Mouse (Mus musculus): Measurements from ENCODE around the gene Olfr1019. TPM values are rescaled to one million over a fixed set of nuclear protein-coding genes. Genes with fewer than 3 reads are reported as not detected.

Olfr1019 gene
- not detected for total RNA-seq (2023)

DNA sequence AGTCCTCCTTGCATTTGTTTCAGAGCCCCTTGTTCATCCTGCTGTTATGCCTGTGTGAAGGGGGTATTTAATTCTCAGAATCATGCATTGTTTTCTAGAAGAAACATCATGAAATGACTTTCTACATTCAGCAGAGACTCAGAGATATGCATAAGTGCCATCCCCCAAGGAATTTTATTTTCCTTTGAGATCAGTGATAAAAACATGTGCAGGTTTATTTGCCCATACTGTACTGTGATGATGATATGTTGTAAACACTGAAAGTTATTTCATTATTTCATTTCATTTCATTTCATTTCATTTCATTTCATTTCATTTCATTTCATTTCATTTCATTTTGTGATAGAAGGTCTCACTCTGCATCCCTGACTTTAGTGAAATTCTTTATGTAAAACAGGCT is at the start of gene Olfr1019:
TSS of gene Olfr1019 (minus strand) at position 101 of the 400 bp plus-strand sequence.

DNA sequence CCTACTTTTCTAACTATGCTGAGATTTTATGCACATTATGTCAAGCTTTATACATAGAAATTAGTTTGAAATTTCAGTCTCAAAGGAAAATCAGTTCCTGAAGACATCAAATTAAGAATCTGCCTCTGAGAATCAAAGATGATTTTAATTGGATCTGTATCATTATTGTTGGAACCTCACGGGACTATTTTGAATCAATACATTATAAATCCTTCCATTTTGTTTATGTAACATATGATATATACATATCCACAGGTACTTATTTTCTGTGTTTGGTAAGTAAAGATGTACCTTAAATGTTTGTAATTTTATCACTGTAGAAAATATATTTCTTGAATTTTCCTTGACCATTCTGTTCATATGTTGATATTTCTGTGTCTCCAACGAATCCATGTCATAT is 40.1 kb upstream of the Olfr1019 start, which contains the start of gene Olfr1023:
TSS of gene Olfr1023 (plus strand) at position 301 of the 400 bp plus-strand sequence.

DNA sequence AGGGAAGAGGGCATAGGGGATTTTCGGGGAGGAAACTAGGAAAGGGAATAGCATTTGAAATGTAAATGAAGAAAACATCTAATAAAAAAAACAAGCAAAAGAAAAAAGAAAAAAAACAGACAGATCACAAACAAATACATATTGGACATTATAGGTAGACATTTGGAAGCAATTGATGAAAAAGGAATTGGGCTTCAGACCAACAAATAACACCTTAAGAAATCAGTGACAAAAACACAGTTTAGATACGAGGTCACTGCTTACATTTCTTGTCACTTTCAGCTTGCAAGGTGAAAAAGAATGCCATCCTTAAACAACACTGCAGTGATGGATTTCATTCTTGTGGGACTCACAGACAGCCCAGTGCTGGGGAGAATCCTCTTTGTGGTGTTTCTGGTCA is 23.0 kb upstream of the Olfr1019 start, which contains the start of gene Olfr1022:
TSS of gene Olfr1022 (plus strand) at position 301 of the 400 bp plus-strand sequence.

DNA sequence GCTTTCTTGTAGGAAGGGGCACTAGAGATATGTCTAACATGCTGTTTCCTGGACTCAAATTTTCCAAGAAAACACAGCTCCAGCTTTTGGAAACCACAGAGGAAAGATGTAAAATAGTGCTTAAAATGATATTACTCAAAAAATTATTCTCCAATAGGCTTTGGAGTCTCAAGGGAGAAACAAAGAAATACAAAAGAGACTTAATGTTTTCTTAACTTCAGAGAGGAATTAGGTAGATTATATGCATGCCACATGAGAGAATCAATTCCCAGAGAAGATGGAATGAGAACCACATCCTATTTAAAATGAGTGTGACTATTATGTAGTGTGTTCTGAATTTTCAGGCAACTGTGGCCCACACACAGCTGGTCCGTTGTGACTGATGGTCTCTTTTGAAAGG is 1.4 kb upstream of the Olfr1019 start, which contains the start of gene Olfr1020:
TSS of gene Olfr1020 (plus strand) at position 301 of the 400 bp plus-strand sequence.

DNA sequence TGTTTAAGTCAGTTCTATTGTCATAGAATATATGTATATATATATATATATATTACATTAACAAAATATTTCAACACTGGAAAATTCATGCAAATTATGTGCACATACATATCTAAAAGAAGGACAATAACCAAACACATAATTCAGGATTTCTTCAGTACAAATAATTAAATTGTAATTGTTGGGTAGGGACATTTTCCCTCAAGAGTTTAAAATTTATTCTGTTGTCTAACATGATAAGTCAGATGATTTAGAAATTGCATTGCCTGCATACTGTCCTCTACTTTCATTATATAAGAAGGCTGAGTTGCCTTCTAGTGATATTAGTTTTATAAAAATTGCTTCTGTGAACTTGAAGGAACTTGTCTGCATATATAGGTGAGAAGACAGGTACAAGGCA is 27.1 kb downstream of the Olfr1019 start, which contains the start of gene Olfr1018:
TSS of gene Olfr1018 (plus strand) at position 301 of the 400 bp plus-strand sequence.

DNA sequence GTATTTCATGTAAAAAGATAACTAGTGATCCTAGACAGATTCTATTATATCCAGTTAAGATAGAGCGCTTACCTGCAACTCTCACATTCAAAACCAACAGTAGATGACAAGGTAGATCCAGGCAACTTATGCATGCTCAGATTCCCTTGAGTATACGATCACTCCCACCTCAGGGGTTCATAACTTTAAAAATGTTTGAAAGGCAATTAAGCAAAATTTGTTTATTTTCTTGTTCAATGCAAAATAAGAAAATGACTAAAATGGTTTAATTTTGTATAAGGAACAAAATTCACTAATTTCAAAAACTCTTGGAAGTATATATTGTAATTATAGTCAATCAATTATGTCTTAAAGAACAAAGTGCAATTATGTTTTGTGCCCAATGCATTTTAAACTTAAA is 42.8 kb downstream of the Olfr1019 start, which contains the start of gene Olfr1016:
TSS of gene Olfr1016 (minus strand) at position 101 of the 400 bp plus-strand sequence.

Other genes with a start within 250 kb of the Olfr1019 start
- not detected for gene Olfr1000, start 233.6 kb downstream of the Olfr1019 start, total RNA-seq (2023)
- not detected for gene Olfr1002, start 194.8 kb downstream of the Olfr1019 start, total RNA-seq (2023)
- not detected for gene Olfr154, start 181.0 kb downstream of the Olfr1019 start, total RNA-seq (2023)
- not detected for gene Olfr1006, start 166.7 kb downstream of the Olfr1019 start, total RNA-seq (2023)
- not detected for gene Olfr1008, start 156.1 kb downstream of the Olfr1019 start, total RNA-seq (2023)
- gene Olfr1009, start 130.1 kb downstream of the Olfr1019 start, total RNA-seq (2023) = not detected
- not detected for gene Olfr1012, start 82.7 kb downstream of the Olfr1019 start, total RNA-seq (2023)
- gene Olfr1013, start 78.4 kb downstream of the Olfr1019 start, total RNA-seq (2023) = not detected
- not detected for gene Olfr1014, start 72.8 kb downstream of the Olfr1019 start, total RNA-seq (2023)
- gene Olfr1015, start 63.5 kb downstream of the Olfr1019 start, total RNA-seq (2023) = not detected
- not detected for gene Olfr1016, start 42.9 kb downstream of the Olfr1019 start, total RNA-seq (2023)
- gene Olfr1018, start 27.0 kb downstream of the Olfr1019 start, total RNA-seq (2023) = not detected
- gene Olfr1020, start 1.5 kb upstream of the Olfr1019 start, total RNA-seq (2023) = not detected
- gene Olfr1022, start 23.1 kb upstream of the Olfr1019 start, total RNA-seq (2023) = not detected
- gene Olfr1023, start 40.2 kb upstream of the Olfr1019 start, total RNA-seq (2023) = not detected
- not detected for gene Olfr1024, start 59.6 kb upstream of the Olfr1019 start, total RNA-seq (2023)
- gene Olfr1025-ps1, start 69.7 kb upstream of the Olfr1019 start, total RNA-seq (2023) = not detected
- not detected for gene Olfr1026, start 76.1 kb upstream of the Olfr1019 start, total RNA-seq (2023)
- gene Olfr1028, start 105.0 kb upstream of the Olfr1019 start, total RNA-seq (2023) = not detected
- not detected for gene Olfr1029, start 128.4 kb upstream of the Olfr1019 start, total RNA-seq (2023)
- not detected for gene Olfr1030, start 133.8 kb upstream of the Olfr1019 start, total RNA-seq (2023)
- not detected for gene Olfr1031, start 144.8 kb upstream of the Olfr1019 start, total RNA-seq (2023)
- not detected for gene Olfr1032, start 160.1 kb upstream of the Olfr1019 start, total RNA-seq (2023)
- gene Olfr1033, start 175.2 kb upstream of the Olfr1019 start, total RNA-seq (2023) = not detected
- not detected for gene Olfr1034, start 200.4 kb upstream of the Olfr1019 start, total RNA-seq (2023)
- not detected for gene Olfr1036, start 228.5 kb upstream of the Olfr1019 start, total RNA-seq (2023)
- not detected for gene Olfr1037, start 241.9 kb upstream of the Olfr1019 start, total RNA-seq (2023)